Mouse (Mus musculus) ES-Bruce4 (cell line): ENCODE measurements around the gene 4932438H23Rik.

Source experiments
- CTCF ChIP-seq: IDR thresholded peaks from one replicate; pipeline ENCODE4 v1.8.1; 2011; ENCODE audit warnings: low read depth, low read length
- POLR2A ChIP-seq: IDR thresholded peaks from one replicate; pipeline ENCODE4 v1.8.1; 2011; ENCODE audit warnings: low read length; ENCODE audit not compliant: insufficient read depth

DNA sequence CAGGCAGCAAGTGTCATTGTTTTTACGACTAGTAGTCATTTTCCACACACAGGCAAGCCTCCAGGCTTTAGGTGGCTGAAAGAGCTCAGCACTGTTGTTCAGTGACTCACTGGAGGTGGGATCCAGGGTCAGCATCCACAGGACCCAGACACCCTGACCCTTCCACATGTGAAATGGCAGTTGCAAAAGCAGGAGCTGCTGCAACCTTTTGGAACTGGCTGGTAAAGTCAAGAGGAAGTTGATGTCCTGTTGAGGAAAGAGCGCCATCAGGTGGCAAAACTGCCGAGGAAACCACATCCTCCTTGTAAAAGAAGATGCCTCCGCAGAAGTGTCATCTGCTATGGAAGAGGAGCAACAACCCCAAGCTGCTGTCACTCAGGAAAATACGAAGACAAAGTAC, 18.7 kb downstream of the 4932438H23Rik start:
- TF ChIP-seq CTCF, result peak; percentile 32
- no peak for TF ChIP-seq POLR2A
